Mouse (Mus musculus) G1E (cell line): ENCODE results near the gene Plekha8. TPM values are rescaled to one million over a fixed set of nuclear protein-coding genes. Genes with fewer than 3 reads are reported as not detected.

Source experiments
- ATAC-seq: 2 replicates; pipeline ENCODE4 v1.8.0; 2016; ENCODE audit warnings: mild to moderate bottlenecking; ENCODE audit not compliant: insufficient number of reproducible peaks, poor library complexity, low FRiP score, severe bottlenecking; ENCODE audit errors: extremely low read depth
- DNase-seq: peaks from one replicate; pipeline ENCODE4 v3.0.0; 2012; ENCODE audit warnings: low spot score
- H3K27me3 ChIP-seq: 2 replicates; pipeline ENCODE4 v1.6.1; 2012; ENCODE audit warnings: mild to moderate bottlenecking, low read length, inconsistent platforms; ENCODE audit not compliant: insufficient read depth
- H3K36me3 ChIP-seq: replicated peaks from 2 replicates; pipeline ENCODE3; 2012; ENCODE audit warnings: mild to moderate bottlenecking, inconsistent platforms
- H3K4me1 ChIP-seq: 2 replicates; pipeline ENCODE4 v1.6.1; 2012; ENCODE audit warnings: low read depth, low read length, inconsistent platforms, mixed read lengths; ENCODE audit not compliant: insufficient read depth
- H3K4me3 ChIP-seq: 2 replicates; pipeline ENCODE4 v1.5.1; 2012; ENCODE audit warnings: low read depth, mild to moderate bottlenecking, inconsistent platforms, low read length, moderate library complexity, mixed read lengths
- H3K9me3 ChIP-seq: replicated peaks from 2 replicates; pipeline ENCODE4 v1.6.1; 2012; ENCODE audit warnings: inconsistent platforms
- CTCF ChIP-seq: IDR thresholded peaks from 2 replicates; pipeline ENCODE4 v1.5.1; 2012; ENCODE audit warnings: low read depth, low read length, inconsistent platforms, mixed read lengths
- GATA1 ChIP-seq: IDR thresholded peaks from 2 replicates; pipeline ENCODE4 v1.6.1; 2012; ENCODE audit warnings: borderline replicate concordance, low read length, inconsistent platforms, mixed read lengths
- GATA2 ChIP-seq: IDR thresholded peaks from 2 replicates; pipeline ENCODE4 v1.6.1; 2012; ENCODE audit warnings: low read depth, low read length, inconsistent platforms, borderline replicate concordance
- POLR2AphosphoS5 ChIP-seq: IDR thresholded peaks from 2 replicates; pipeline ENCODE4 v1.6.1; 2012; ENCODE audit warnings: low read depth, low read length, inconsistent platforms; ENCODE audit not compliant: insufficient replicate concordance
- TAL1 ChIP-seq: conservative IDR thresholded peaks from 2 replicates; pipeline ENCODE4 v1.6.1; 2012; ENCODE audit warnings: low read depth, low read length, inconsistent platforms, mixed read lengths
- polyA plus RNA-seq: library from polyadenylated mRNA; stranded (reverse); fragments of >175 nt; gene quantifications from 2 replicates; pipeline ENCODE4 v1.2.3, GENCODE M21; 2012
- total RNA-seq, 2 experiments: library from RNA; stranded (forward) in 1 of 2; stranded (reverse) in 1 of 2; fragments of 200-1000 nt in 1 of 2; fragments of >200 nt in 1 of 2; fragmentation: Nextera tagmentation in 1 of 2; gene quantifications; 2 replicates each; pipeline ENCODE4 v1.2.3; 2014 to 2017

Gene Plekha8
- total and polyA plus RNA-seq, 3 experiments = 1.5 to 16.2 (median 14.7) TPM

- TF ChIP-seq GATA1 (no peak), GATA2 (no peak), CTCF (no peak), POLR2AphosphoS5 (no peak), TAL1 (no peak)
- H3K9me3 ChIP-seq = no peaks in the 10 kb centered on the region
- no peaks in the 10 kb centered on the region for H3K27me3 ChIP-seq
- peaks cover 48% of the 10 kb centered on the region for H3K36me3 ChIP-seq
- no peak for ATAC-seq
- no peak for DNase-seq
- no peak overlapping the region for H3K4me3 ChIP-seq
- no peaks in the 10 kb centered on the region for H3K4me1 ChIP-seq
Observed at GRCm38 (mm10) chr6:54631462-54631861, 36.6 kb downstream of the Plekha8 start.

GRCm38 (mm10) chr6:54639877-54640276 is 45.0 kb downstream of the Plekha8 start:
- Histone ChIP-seq H3K9me3 (no peaks in the 10 kb centered on the region), H3K36me3 (peaks cover 46% of the 10 kb centered on the region), H3K4me1 (no peaks in the 10 kb centered on the region), H3K27me3 (no peaks in the 10 kb centered on the region), H3K4me3 (no peak overlapping the region)
- ATAC-seq = no peak
- no peak for DNase-seq
- TF ChIP-seq GATA2 (no peak), TAL1 (no peak), GATA1 (no peak), POLR2AphosphoS5 (no peak), CTCF (no peak)

GRCm38 (mm10) chr6:54641953-54642352 is 47.0 kb downstream of the Plekha8 start:
- H3K4me3 ChIP-seq = no peak overlapping the region
- no peaks in the 10 kb centered on the region for H3K9me3 ChIP-seq
- no peaks in the 10 kb centered on the region for H3K4me1 ChIP-seq
- no peak for ATAC-seq
- H3K36me3 ChIP-seq = peaks cover 43% of the 10 kb centered on the region
- no peak for DNase-seq
- no peaks in the 10 kb centered on the region for H3K27me3 ChIP-seq
- TF ChIP-seq GATA2 = no peak
- no peak for TF ChIP-seq CTCF
- no peak for TF ChIP-seq POLR2AphosphoS5
- TF ChIP-seq TAL1 = no peak
- TF ChIP-seq GATA1 = no peak

- TF ChIP-seq GATA1 (no peak), TAL1 (no peak), GATA2 (no peak), POLR2AphosphoS5 (no peak), CTCF (no peak)
- no peaks in the 10 kb centered on the region for H3K4me1 ChIP-seq
- H3K4me3 ChIP-seq = no peak overlapping the region
- no peaks in the 10 kb centered on the region for H3K9me3 ChIP-seq
- H3K27me3 ChIP-seq = no peaks in the 10 kb centered on the region
- H3K36me3 ChIP-seq = peaks cover 34% of the 10 kb centered on the region
- ATAC-seq = no peak
- no peak for DNase-seq
Observed at GRCm38 (mm10) chr6:54643181-54643580, 48.3 kb downstream of the Plekha8 start.

GRCm38 (mm10) chr6:54655471-54656095 is 60.7 kb downstream of the Plekha8 start:
- no peak for TF ChIP-seq GATA1
- TF ChIP-seq CTCF = no peak
- no peak for TF ChIP-seq TAL1
- TF ChIP-seq GATA2 = no peak
- no peak for TF ChIP-seq POLR2AphosphoS5
- DNase-seq (no peak), ATAC-seq (no peak)
- Histone ChIP-seq H3K4me3 (no peak overlapping the region), H3K27me3 (no peaks in the 10 kb centered on the region), H3K4me1 (peaks cover 7% of the 10 kb centered on the region), H3K36me3 (no peaks in the 10 kb centered on the region), H3K9me3 (no peaks in the 10 kb centered on the region)

GRCm38 (mm10) chr6:54657861-54658260 is 63.0 kb downstream of the Plekha8 start:
- no peak for ATAC-seq
- TF ChIP-seq GATA2 = no peak
- Histone ChIP-seq H3K9me3 (no peaks in the 10 kb centered on the region), H3K36me3 (no peaks in the 10 kb centered on the region), H3K27me3 (no peaks in the 10 kb centered on the region), H3K4me3 (no peak overlapping the region), H3K4me1 (no peaks in the 10 kb centered on the region)
- no peak for DNase-seq

- Histone ChIP-seq H3K36me3 (no peaks in the 10 kb centered on the region), H3K4me1 (no peaks in the 10 kb centered on the region), H3K4me3 (no peak overlapping the region), H3K27me3 (peaks cover 10% of the 10 kb centered on the region), H3K9me3 (no peaks in the 10 kb centered on the region)
- no peak for TF ChIP-seq POLR2AphosphoS5
- TF ChIP-seq GATA1 = no peak
- TF ChIP-seq CTCF = no peak
- TF ChIP-seq GATA2 = no peak
- no peak for TF ChIP-seq TAL1
- DNase-seq = no peak
- ATAC-seq = no peak
Observed at GRCm38 (mm10) chr6:54669868-54670267, 75.0 kb downstream of the Plekha8 start.
